Mouse (Mus musculus) forebrain, embryonic 13.5 days (tissue): ENCODE results near the gene Grm8. TPM values are rescaled to one million over a fixed set of nuclear protein-coding genes. Genes with fewer than 3 reads are reported as not detected.
A peak's percentile ranks its signal among the peaks of the same experiment; 100 is the strongest.

Experiments
- ATAC-seq: fragments of 200-750 bp; cut with Nextera tagmentation; 2 replicates; pipeline ENCODE4 v1.8.0; 2017
- H3K27ac ChIP-seq: fragments of 300-500 bp; sonication (generic); 2 replicates; pipeline ENCODE4 v1.5.1; 2015; ENCODE audit warnings: inconsistent platforms, mild to moderate bottlenecking, moderate library complexity
- H3K27me3 ChIP-seq: fragments of 300-500 bp; sonication (generic); 2 replicates; pipeline ENCODE4 v1.6.1; 2015; ENCODE audit warnings: mild to moderate bottlenecking, inconsistent platforms
- H3K36me3 ChIP-seq: fragments of 300-500 bp; sonication (generic); 2 replicates; pipeline ENCODE4 v1.6.1; 2015; ENCODE audit warnings: mild to moderate bottlenecking, inconsistent platforms; ENCODE audit not compliant: poor library complexity, severe bottlenecking
- H3K4me1 ChIP-seq: fragments of 300-500 bp; sonication (generic); 2 replicates; pipeline ENCODE4 v1.6.1; 2015; ENCODE audit warnings: inconsistent platforms
- H3K4me2 ChIP-seq: fragments of 300-500 bp; sonication (generic); 2 replicates; pipeline ENCODE4 v1.6.1; 2015; ENCODE audit warnings: inconsistent platforms, mild to moderate bottlenecking, moderate library complexity
- H3K4me3 ChIP-seq: fragments of 300-500 bp; sonication (generic); 2 replicates; pipeline ENCODE4 v1.5.1; 2015; ENCODE audit warnings: mild to moderate bottlenecking, inconsistent platforms
- H3K9ac ChIP-seq: fragments of 300-500 bp; sonication (generic); 2 replicates; pipeline ENCODE4 v1.6.1; 2015; ENCODE audit warnings: mild to moderate bottlenecking, inconsistent platforms
- H3K9me3 ChIP-seq: fragments of 300-500 bp; sonication (generic); replicated peaks from 2 replicates; pipeline ENCODE4 v1.6.1; 2016; ENCODE audit warnings: inconsistent platforms
- WGBS: fragments of 180-500 bp; shearing (Covaris S2); methylation state at CpG from one replicate; pipeline ENCODE4 v1.1.7; 2015; 5-methylcytosine and 5-hydroxymethylcytosine counted together
- polyA plus RNA-seq: library from polyadenylated mRNA; unstranded; fragments of >200 nt; fragmentation: Nextera tagmentation; extraction: Ambion mirVana; gene quantifications from 2 replicates; pipeline ENCODE4 v1.2.1, GENCODE M21; 2015

Gene Grm8
- polyA plus RNA-seq, 1 experiment from 2014 or later = 2.8 TPM

DNA sequence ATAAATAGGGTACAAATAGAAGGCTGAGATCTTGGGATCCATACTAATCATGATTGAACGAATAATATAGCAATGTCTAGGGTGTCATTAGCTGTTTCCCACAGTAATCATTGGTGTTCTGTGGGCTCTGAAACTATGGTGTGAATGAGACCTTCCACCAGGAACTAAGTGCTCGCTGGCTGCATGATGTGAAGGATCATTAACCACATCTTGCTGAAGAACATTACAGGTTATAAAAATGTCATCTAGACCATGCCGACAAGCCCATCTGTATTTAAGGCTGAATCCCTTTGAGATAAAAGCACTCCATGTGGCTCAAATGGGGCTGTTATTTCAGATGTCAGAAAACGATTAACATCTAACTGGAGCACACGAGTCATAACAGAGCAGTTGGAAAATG is 674.0 kb downstream of the Grm8 start:
- 78% methylated on average over 5 of the region's 5 CpGs for WGBS
- H3K4me3 ChIP-seq = no peak overlapping the region
- H3K27ac ChIP-seq = no peak overlapping the region
- H3K4me2 ChIP-seq = no peak overlapping the region
- H3K27me3 ChIP-seq = no peaks in the 10 kb centered on the region
- H3K9ac ChIP-seq = no peak overlapping the region
- no peak for ATAC-seq
- no peaks in the 10 kb centered on the region for H3K9me3 ChIP-seq
- no peaks in the 10 kb centered on the region for H3K36me3 ChIP-seq
- H3K4me1 ChIP-seq = no peaks in the 10 kb centered on the region

GRCm38 (mm10) chr6:27408473-27408872 is 726.5 kb downstream of the Grm8 start:
- H3K9me3 ChIP-seq = no peaks in the 10 kb centered on the region
- H3K4me1 ChIP-seq = 0 out of 2 replicates have a peak, but pooled peaks cover 3% of the 10 kb centered on the region
- H3K4me2 ChIP-seq = no peak overlapping the region
- WGBS = 72% methylated on average over 4 of the region's 4 CpGs
- no peak overlapping the region for H3K9ac ChIP-seq
- H3K27ac ChIP-seq = no peak overlapping the region
- no peaks in the 10 kb centered on the region for H3K36me3 ChIP-seq
- ATAC-seq = peak; percentile 76
- H3K4me3 ChIP-seq = no peak overlapping the region
- H3K27me3 ChIP-seq = no peaks in the 10 kb centered on the region

GRCm38 (mm10) chr6:27372416-27372815 is 762.6 kb downstream of the Grm8 start:
- no peaks in the 10 kb centered on the region for H3K36me3 ChIP-seq
- no peaks in the 10 kb centered on the region for H3K9me3 ChIP-seq
- no peak for ATAC-seq

GRCm38 (mm10) chr6:27371095-27371494 is 763.9 kb downstream of the Grm8 start:
- Histone ChIP-seq H3K9ac (no peak overlapping the region), H3K36me3 (no peaks in the 10 kb centered on the region), H3K4me1 (no peaks in the 10 kb centered on the region), H3K27ac (no peak overlapping the region), H3K9me3 (no peaks in the 10 kb centered on the region), H3K4me2 (no peak overlapping the region), H3K4me3 (no peak overlapping the region), H3K27me3 (no peaks in the 10 kb centered on the region)
- no peak for ATAC-seq
- 65% methylated on average over 2 of the region's 2 CpGs for WGBS

More at GRCm38 (mm10) chr6:27372416-27372815, 762.6 kb downstream of the Grm8 start:
- Histone ChIP-seq H3K27me3 (no peaks in the 10 kb centered on the region), H3K4me2 (no peak overlapping the region), H3K27ac (no peak overlapping the region), H3K4me1 (no peaks in the 10 kb centered on the region), H3K4me3 (no peak overlapping the region), H3K9ac (no peak overlapping the region)

- Histone ChIP-seq H3K27me3 (no peaks in the 10 kb centered on the region), H3K9me3 (no peaks in the 10 kb centered on the region), H3K27ac (no peak overlapping the region), H3K4me3 (no peak overlapping the region), H3K4me1 (no peaks in the 10 kb centered on the region), H3K36me3 (no peaks in the 10 kb centered on the region), H3K9ac (no peak overlapping the region), H3K4me2 (no peak overlapping the region)
- WGBS = 94% methylated on average over 8 of the region's 8 CpGs
- no peak for ATAC-seq
Observed at GRCm38 (mm10) chr6:27363775-27364174, 771.2 kb downstream of the Grm8 start.

DNA sequence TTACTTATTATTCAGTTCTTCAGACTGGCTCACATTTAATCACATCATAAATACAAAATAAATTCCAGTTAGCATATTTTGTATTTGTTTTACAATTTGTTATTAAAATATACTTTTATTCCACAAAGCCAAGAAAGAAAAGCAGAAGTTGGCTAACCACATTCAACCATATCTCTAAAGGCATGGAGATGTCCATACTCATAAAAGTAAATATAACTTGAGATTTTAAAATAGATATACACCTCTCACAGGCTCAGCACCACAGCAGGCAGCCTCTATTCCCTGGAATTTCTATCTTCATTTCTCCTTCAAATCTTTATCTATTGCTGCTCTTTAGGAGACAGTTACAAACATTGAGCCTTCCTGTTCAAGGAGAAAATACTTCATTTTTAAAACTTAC is 774.5 kb downstream of the Grm8 start:
- no peak overlapping the region for H3K9ac ChIP-seq
- no peaks in the 10 kb centered on the region for H3K9me3 ChIP-seq
- no peaks in the 10 kb centered on the region for H3K36me3 ChIP-seq
- ATAC-seq = no peak
- H3K4me3 ChIP-seq = no peak overlapping the region
- no peaks in the 10 kb centered on the region for H3K4me1 ChIP-seq
- no peaks in the 10 kb centered on the region for H3K27me3 ChIP-seq
- H3K4me2 ChIP-seq = no peak overlapping the region
- no peak overlapping the region for H3K27ac ChIP-seq

- WGBS = 91% methylated on average over 4 of the region's 4 CpGs
Observed at GRCm38 (mm10) chr6:27351147-27351546, 783.8 kb downstream of the Grm8 start.

DNA sequence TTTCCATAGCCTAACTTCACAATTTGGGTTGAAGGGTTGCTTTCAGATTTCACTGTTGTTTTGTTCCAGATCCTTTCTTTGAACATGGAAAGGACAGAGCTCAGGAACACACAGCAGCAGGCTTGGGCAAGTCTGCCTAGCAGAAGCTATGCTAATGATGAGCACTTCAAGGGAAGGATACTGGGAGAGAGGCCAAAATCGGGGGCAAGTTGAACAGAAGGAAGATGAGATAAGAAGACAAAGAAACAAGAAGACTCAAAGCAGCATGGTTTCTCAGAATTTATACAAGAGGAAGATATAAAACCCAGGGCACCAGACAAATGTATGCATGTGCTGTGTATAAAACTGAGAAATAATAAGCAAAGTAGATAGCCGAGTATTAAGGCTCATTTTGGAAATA is 786.7 kb downstream of the Grm8 start:
- no peaks in the 10 kb centered on the region for H3K27me3 ChIP-seq
- ATAC-seq = no peak
- WGBS = 72% methylated on average over 2 of the region's 2 CpGs

More at GRCm38 (mm10) chr6:27351147-27351546, 783.8 kb downstream of the Grm8 start:
- no peak overlapping the region for H3K4me2 ChIP-seq
- H3K9ac ChIP-seq = no peak overlapping the region
- no peak overlapping the region for H3K4me3 ChIP-seq
- H3K27me3 ChIP-seq = no peaks in the 10 kb centered on the region
- no peak overlapping the region for H3K27ac ChIP-seq
- H3K9me3 ChIP-seq = no peaks in the 10 kb centered on the region
- ATAC-seq = no peak
- H3K36me3 ChIP-seq = no peaks in the 10 kb centered on the region
- no peaks in the 10 kb centered on the region for H3K4me1 ChIP-seq

GRCm38 (mm10) chr6:27346311-27346710 is 788.7 kb downstream of the Grm8 start:
- Histone ChIP-seq H3K4me3 (no peak overlapping the region), H3K9me3 (no peaks in the 10 kb centered on the region), H3K9ac (no peak overlapping the region), H3K27me3 (no peaks in the 10 kb centered on the region), H3K4me2 (no peak overlapping the region), H3K36me3 (no peaks in the 10 kb centered on the region), H3K4me1 (no peaks in the 10 kb centered on the region), H3K27ac (no peak overlapping the region)
- no peak for ATAC-seq
- WGBS = 74% methylated on average over 1 of the region's 1 CpGs

More for the DNA sequence above, 786.7 kb downstream of the Grm8 start:
- Histone ChIP-seq H3K9ac (no peak overlapping the region), H3K27ac (no peak overlapping the region), H3K9me3 (no peaks in the 10 kb centered on the region), H3K4me3 (no peak overlapping the region), H3K4me1 (no peaks in the 10 kb centered on the region), H3K4me2 (no peak overlapping the region), H3K36me3 (no peaks in the 10 kb centered on the region)

DNA sequence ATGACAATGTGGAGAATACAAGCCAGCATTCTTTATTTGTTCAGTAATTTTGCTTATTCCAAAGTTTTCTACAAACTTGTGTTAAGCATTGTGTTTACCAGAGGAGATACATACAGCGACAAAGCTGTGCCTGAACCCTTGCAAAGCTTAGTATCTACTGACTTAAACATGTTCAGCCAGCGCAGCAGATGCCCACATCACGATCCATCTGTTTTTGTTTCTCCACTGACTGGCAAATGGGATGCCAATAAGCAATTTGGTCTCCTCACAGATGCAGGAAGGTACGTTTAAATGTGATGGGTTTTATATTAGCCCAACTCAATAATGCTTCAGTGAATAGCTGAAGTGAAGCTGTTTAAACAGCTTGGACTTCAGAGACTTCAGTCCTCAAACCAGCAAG is 794.8 kb downstream of the Grm8 start:
- Histone ChIP-seq H3K36me3 (no peaks in the 10 kb centered on the region), H3K4me3 (no peak overlapping the region), H3K4me2 (no peak overlapping the region), H3K9me3 (no peaks in the 10 kb centered on the region), H3K27me3 (no peaks in the 10 kb centered on the region), H3K4me1 (no peaks in the 10 kb centered on the region), H3K9ac (no peak overlapping the region), H3K27ac (no peak overlapping the region)
- 85% methylated on average over 4 of the region's 4 CpGs for WGBS
- ATAC-seq = no peak

DNA sequence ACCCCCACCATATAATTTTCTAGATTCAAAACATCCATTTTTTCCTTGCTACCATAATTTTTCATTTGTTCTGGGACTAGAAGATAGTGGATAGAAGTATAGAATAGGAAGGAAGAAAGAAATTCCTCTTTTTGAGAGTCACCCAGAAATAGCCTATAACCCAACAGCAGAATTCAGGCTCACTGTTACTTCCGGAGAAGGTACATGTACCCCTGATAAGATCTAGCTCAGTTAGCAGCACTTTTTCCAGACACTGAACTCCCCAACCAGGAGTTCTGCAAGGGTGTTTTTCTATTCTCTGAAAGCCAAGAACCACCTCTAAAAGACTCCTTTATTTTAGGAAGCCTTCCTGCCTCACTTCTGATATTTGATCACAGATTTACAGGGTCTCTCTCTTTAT is 816.4 kb downstream of the Grm8 start:
- no peaks in the 10 kb centered on the region for H3K27me3 ChIP-seq
- H3K9me3 ChIP-seq = no peaks in the 10 kb centered on the region
- H3K4me3 ChIP-seq = no peak overlapping the region
- H3K9ac ChIP-seq = no peak overlapping the region
- 91% methylated on average over 1 of the region's 1 CpGs for whole genome bisulfite sequencing
- ATAC-seq = no peak
- H3K36me3 ChIP-seq = no peaks in the 10 kb centered on the region
- H3K27ac ChIP-seq = no peak overlapping the region
- no peaks in the 10 kb centered on the region for H3K4me1 ChIP-seq
- H3K4me2 ChIP-seq = no peak overlapping the region

DNA sequence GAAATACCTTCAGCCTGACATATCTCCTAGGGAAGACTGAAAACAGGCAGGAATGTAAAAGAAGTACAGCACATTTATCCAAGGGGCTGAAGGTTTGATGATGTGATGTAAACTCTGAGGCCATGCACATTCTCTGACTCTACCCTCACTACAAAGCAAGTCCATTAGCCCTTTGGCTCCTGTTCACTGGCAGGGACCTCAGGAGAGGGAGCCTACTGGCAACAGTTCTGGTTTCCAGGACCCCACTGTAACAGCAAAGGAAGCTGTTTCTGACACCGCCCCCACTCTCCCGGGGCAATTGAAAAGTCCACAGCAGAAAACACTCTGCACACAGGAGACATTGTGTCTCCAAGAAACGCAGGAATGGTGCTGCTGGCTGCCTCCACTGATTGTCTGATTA is 817.6 kb downstream of the Grm8 start:
- Histone ChIP-seq H3K9ac (no peak overlapping the region), H3K4me2 (no peak overlapping the region), H3K9me3 (no peaks in the 10 kb centered on the region), H3K4me1 (no peaks in the 10 kb centered on the region), H3K4me3 (no peak overlapping the region), H3K27me3 (no peaks in the 10 kb centered on the region), H3K36me3 (no peaks in the 10 kb centered on the region), H3K27ac (no peak overlapping the region)
- 79% methylated on average over 3 of the region's 3 CpGs for WGBS
- no peak for ATAC-seq

GRCm38 (mm10) chr6:27316018-27316417 is 819.0 kb downstream of the Grm8 start:
- Histone ChIP-seq H3K27me3 (no peaks in the 10 kb centered on the region), H3K27ac (no peak overlapping the region), H3K9ac (no peak overlapping the region), H3K4me3 (no peak overlapping the region), H3K4me2 (no peak overlapping the region), H3K9me3 (no peaks in the 10 kb centered on the region), H3K4me1 (no peaks in the 10 kb centered on the region), H3K36me3 (no peaks in the 10 kb centered on the region)
- 91% methylated on average over 1 of the region's 1 CpGs for WGBS
- no peak for ATAC-seq
